In genomic region chr7:100029307-100029706, GRCm38 (mm10) we compare ENCODE assay signal across 8 mouse cellular contexts. TPM values are rescaled to one million over a fixed set of nuclear protein-coding genes. Genes with fewer than 3 reads are reported as not detected.
A peak's percentile ranks its signal among the peaks of the same experiment; 100 is the strongest.
DNase-seq lines count a peak whose midpoint lies in the region; TF ChIP-seq lines count a peak whose summit lies in the region.
"Had no signal": no experiment of that assay in that cellular context is flagged by ENCODE, and none has a peak within 500 bp of the region (broad histone marks: within the 10 kb centered on the region; RNA-seq: fewer than 3 reads in every experiment).

No protein-coding gene starts in this region.

- intact Hi-C loops in left cerebral cortex, adult 2 months (cut with DNase I) = no loop called here

- no peak overlapping the region for H3K4me3 ChIP-seq in left cerebral cortex, adult 2 months
- H3K4me3 ChIP-seq: lung, embryonic 15.5 days had no signal

- no peak for DNase-seq in left cerebral cortex, adult 2 months (ENCODE audit: extremely low spot score in 1 of 2, low spot score in 2 of 2)
- DNase-seq in left cerebral cortex, adult 11 months (ENCODE audit: low spot score) = no peak
- DNase-seq in MEL-GATA-1-ER (ENCODE audit: extremely low read depth, low read depth) = peak; percentile 26
- peak; percentile 58 for DNase-seq in embryo, embryonic 11 days
- peak; percentile 67 for DNase-seq in retina, embryonic 14.5 days (ENCODE audit: low spot score)
- no peak for DNase-seq in gastrocnemius, postnatal 10 days
- no peak for DNase-seq in left cerebral cortex, adult 9 months (ENCODE audit: low spot score in 2 of 2)

- TF ChIP-seq CTCF in left cerebral cortex, adult 2 months (IDR thresholded peaks at IDR 0.05) = peak; percentile 49

- H3K27ac ChIP-seq in left cerebral cortex, adult 2 months = no peak overlapping the region
- H3K27ac ChIP-seq: lung, embryonic 15.5 days had no signal

RNA-seq across cellular contexts. Expression of gene Chrdl2, which starts 23.3 kb away (rescaled TPM):
- under 1 TPM; 0.34 to 0.49 TPM for total RNA-seq in left cerebral cortex, adult 2 months (2021)
- 1 to 10 TPM; 2.5 to 3.3 TPM for total RNA-seq in gastrocnemius, postnatal 10 days (2021)

RNA-seq across cellular contexts. Expression of gene Rnf169, which starts 49.1 kb away (rescaled TPM):
- 10 to 100 TPM; 49.4 to 51.3 TPM for total RNA-seq in left cerebral cortex, adult 2 months (2021)
- total RNA-seq in gastrocnemius, postnatal 10 days (2021) = 10 to 100 TPM in 1 of 2 experiments, 1 to 10 TPM in 1; 9.2 to 10.5 TPM

Comparison
In these comparisons a context has a peak if more than half of its experiments do, and no peak if none do; other contexts are left out.
1. DNase-seq: peak in MEL-GATA-1-ER (single experiment), embryo, embryonic 11 days (single experiment) and retina, embryonic 14.5 days (single experiment); none in left cerebral cortex, adult 2 months (0 of 2), left cerebral cortex, adult 11 months (single experiment), gastrocnemius, postnatal 10 days (single experiment) and left cerebral cortex, adult 9 months (0 of 2).
2. RNA of gene Rnf169, which starts 49.1 kb away (total RNA-seq): 49.4 to 51.3 TPM in left cerebral cortex, adult 2 months; 9.2 to 10.5 TPM in gastrocnemius, postnatal 10 days; every median in the first group is over 4 times any median in the second.